Mouse (Mus musculus) intestine, embryonic 14.5 days (tissue): ENCODE data around the gene Atp9a. TPM values are rescaled to one million over a fixed set of nuclear protein-coding genes. Genes with fewer than 3 reads are reported as not detected.

Experiments
- ATAC-seq: fragments of 200-750 bp; cut with Nextera tagmentation; replicated peaks from 2 replicates; pipeline ENCODE4 v1.8.0; 2017; ENCODE audit warnings: low read depth, moderate number of reproducible peaks, moderate TSS enrichment, moderate library complexity; ENCODE audit not compliant: low FRiP score, low TSS enrichment
- DNase-seq: peaks from one replicate; pipeline ENCODE4 v3.0.0-alpha.2; 2018; ENCODE audit warnings: low spot score
- H3K27ac ChIP-seq: fragments of 300-500 bp; sonication (generic); 2 replicates; pipeline ENCODE4 v1.5.1; 2014; ENCODE audit warnings: low read depth, mild to moderate bottlenecking, control low read depth
- H3K27me3 ChIP-seq: fragments of 300-500 bp; sonication (generic); replicated peaks from 2 replicates; pipeline ENCODE4 v1.6.1; 2014; ENCODE audit warnings: low read length, control low read depth; ENCODE audit not compliant: control insufficient read depth, insufficient read depth
- H3K36me3 ChIP-seq: fragments of 300-500 bp; sonication (generic); 2 replicates; pipeline ENCODE4 v1.6.1; 2014; ENCODE audit warnings: low read length, control low read depth; ENCODE audit not compliant: control insufficient read depth, insufficient read depth
- H3K4me1 ChIP-seq: fragments of 300-500 bp; sonication (generic); replicated peaks from 2 replicates; pipeline ENCODE4 v1.6.1; 2014; ENCODE audit warnings: low read length, control low read depth, mixed read lengths; ENCODE audit not compliant: control insufficient read depth, insufficient read depth
- H3K4me2 ChIP-seq: fragments of 300-500 bp; sonication (generic); 2 replicates; pipeline ENCODE4 v1.6.1; 2014; ENCODE audit warnings: low read length
- H3K4me3 ChIP-seq: fragments of 300-500 bp; sonication (generic); 2 replicates; pipeline ENCODE4 v1.5.1; 2014; ENCODE audit warnings: low read depth, low read length, control low read depth, mixed read lengths
- H3K9ac ChIP-seq: fragments of 300-500 bp; sonication (generic); 2 replicates; pipeline ENCODE4 v1.6.1; 2014; ENCODE audit warnings: mild to moderate bottlenecking, low read length
- H3K9me3 ChIP-seq: fragments of 300-500 bp; sonication (generic); 2 replicates; pipeline ENCODE4 v1.6.1; 2016; ENCODE audit warnings: low read length, control low read depth; ENCODE audit not compliant: control insufficient read depth
- WGBS: fragments of 180-500 bp; shearing (Covaris S2); extraction: QIAGEN DNeasy Blood & Tissue Kit; methylation state at CpG from one replicate; pipeline ENCODE4 v1.1.7; 2014; 5-methylcytosine and 5-hydroxymethylcytosine counted together
- polyA plus RNA-seq: library from polyadenylated mRNA; unstranded; fragments of >200 nt; fragmentation: Nextera tagmentation; extraction: Ambion mirVana; gene quantifications from 2 replicates; pipeline ENCODE4 v1.2.1, GENCODE M21; 2014

Atp9a gene
- polyA plus RNA-seq, 1 experiment from 2014 or later, result 15.6 TPM

DNA sequence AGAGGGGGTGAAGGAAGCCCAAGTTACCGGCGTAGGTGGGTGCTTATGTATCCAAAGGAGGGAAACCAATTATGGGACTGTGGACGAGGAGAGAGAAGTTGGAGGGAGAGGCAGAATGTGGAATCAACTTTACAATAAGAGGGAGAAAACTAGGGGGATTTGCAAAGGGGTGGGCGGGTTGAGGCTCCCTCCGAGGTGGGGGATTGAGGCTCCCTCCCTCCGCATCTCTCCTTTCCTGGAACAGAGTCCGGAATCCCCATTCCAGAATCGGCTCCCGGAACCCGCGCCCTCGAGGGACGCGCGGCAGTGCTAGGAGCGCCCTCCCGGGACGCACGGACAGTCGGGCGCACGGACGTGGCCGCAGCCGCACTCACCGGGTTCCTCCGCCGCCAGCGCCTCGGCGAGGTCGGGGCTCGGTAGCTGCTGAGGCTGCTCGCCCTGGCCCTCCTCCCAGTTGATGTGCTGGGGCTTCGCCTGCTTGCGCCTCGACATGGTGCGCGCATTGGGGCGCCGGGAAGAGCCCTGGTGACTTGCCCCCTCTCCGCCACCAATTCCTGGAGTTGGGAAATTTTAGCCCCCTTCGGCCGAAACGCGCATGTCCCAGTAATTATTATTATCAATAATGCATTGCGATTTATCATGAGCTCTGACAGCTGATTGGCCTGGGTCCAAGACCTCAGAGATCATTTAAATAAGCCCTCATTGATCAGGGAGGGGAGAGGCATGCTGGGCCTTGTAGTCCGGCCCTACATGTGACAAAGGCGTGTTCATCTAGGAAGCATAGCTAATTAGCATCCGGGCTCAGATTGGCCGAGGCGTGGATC is 24.5 kb upstream of the Atp9a start:
- peak; percentile 78 for DNase-seq
- Histone ChIP-seq H3K27ac (peak overlapping the region; percentile 77), H3K36me3 (no peaks in the 10 kb centered on the region), H3K4me3 (peak overlapping the region; percentile 66), H3K4me1 (peaks cover 17% of the 10 kb centered on the region), H3K9me3 (no peaks in the 10 kb centered on the region), H3K4me2 (peak overlapping the region; percentile 90), H3K9ac (peak overlapping the region; percentile 65), H3K27me3 (peaks cover 9% of the 10 kb centered on the region; the same call in 1 of the 2 replicates)
- ATAC-seq, result peak; percentile 84
- under 1% methylated on average over 50 of the region's 52 CpGs for WGBS

DNA sequence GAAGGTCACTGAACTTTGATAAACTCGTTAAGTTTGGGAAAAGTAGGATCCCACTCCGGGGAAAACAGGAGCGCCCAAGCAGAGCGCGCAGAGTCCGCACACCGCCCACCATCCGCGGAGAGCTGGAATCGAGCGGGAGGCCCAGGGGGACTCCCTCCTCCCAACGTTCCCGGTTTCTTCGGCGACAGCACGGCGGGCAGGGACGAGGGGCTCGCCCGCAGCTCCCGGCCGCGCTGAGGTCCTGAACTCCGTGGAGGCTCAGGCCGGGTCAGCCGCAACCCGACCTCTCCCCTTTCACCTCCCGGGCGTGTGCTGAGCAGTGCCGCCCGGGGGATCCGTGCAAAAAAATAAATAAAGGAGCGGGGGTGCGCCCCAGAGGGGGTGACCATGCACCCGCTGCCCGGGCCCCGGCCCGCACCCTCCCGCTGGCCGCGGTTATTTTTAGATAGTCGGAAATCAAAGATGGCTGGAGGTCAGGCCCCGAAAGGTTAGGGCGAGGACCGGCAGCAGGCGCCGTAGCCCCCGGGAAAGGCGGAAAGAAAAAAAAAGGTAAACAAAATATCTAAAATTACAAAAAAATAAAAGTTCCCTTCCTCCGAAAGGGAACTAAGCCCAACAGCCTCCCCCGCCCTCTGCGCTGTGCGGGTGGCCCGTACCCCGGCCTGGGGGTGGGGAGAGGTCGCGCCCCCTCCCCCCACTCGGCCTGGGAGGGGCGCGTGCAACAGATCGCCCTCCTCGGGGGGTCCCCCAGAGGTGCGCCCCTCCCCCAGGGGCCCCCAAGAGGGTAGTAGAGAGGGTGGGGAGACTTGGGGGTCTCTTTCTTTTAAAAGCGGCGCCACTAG is 23.7 kb upstream of the Atp9a start:
- Histone ChIP-seq H3K9ac (peak overlapping the region; percentile 65), H3K4me1 (peaks cover 22% of the 10 kb centered on the region), H3K27ac (peak overlapping the region; percentile 77), H3K4me2 (peak overlapping the region; percentile 90), H3K4me3 (peak overlapping the region; percentile 66), H3K27me3 (peaks cover 9% of the 10 kb centered on the region; the same call in 1 of the 2 replicates), H3K36me3 (no peaks in the 10 kb centered on the region), H3K9me3 (no peaks in the 10 kb centered on the region)
- under 1% methylated on average over 62 of the region's 65 CpGs for WGBS
- DNase-seq (peak; percentile 75), ATAC-seq (peak; percentile 24; the same call in 1 of the 2 replicates)

DNA sequence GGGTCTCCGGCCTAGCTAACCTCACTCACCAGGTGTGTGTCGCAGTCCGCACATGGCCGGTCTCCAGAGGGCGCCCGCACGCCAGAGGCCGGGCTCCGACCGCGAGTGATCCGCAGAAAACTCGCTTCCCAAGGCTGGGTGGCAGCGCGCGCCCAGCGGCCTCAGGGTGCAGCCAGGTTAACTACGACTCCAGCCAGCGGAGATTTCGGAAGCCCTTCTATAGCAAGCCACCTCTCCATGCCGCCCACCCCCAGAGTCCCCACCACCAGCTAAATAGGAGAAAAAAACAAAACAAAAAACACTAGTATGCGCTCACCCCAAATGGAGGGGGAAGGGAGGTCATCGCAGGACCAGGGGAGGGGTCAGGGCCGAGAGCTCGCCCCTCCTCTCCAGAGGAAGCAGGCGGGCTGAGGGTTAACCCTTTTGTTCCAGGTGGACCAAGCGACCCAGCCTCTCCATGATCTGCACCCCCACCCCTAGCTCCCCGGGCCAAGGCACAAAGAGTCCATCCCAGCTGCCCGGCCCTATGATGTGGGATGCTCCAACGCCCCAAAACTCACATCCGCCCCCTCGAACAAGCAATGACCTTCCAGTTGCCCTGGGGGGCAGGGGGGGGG is 23.0 kb upstream of the Atp9a start:
- H3K9ac ChIP-seq, result peak overlapping the region; percentile 65
- peak; percentile 53 for ATAC-seq
- peaks cover 9% of the 10 kb centered on the region; the same call in 1 of the 2 replicates for H3K27me3 ChIP-seq
- peak; percentile 76 for DNase-seq
- no peaks in the 10 kb centered on the region for H3K36me3 ChIP-seq
- no peaks in the 10 kb centered on the region for H3K9me3 ChIP-seq
- peak overlapping the region; percentile 90 for H3K4me2 ChIP-seq
- peaks cover 22% of the 10 kb centered on the region for H3K4me1 ChIP-seq
- H3K27ac ChIP-seq, result peak overlapping the region; percentile 77
- peak overlapping the region; percentile 66 for H3K4me3 ChIP-seq
- WGBS, result under 1% methylated on average over 31 of the region's 32 CpGs

DNA sequence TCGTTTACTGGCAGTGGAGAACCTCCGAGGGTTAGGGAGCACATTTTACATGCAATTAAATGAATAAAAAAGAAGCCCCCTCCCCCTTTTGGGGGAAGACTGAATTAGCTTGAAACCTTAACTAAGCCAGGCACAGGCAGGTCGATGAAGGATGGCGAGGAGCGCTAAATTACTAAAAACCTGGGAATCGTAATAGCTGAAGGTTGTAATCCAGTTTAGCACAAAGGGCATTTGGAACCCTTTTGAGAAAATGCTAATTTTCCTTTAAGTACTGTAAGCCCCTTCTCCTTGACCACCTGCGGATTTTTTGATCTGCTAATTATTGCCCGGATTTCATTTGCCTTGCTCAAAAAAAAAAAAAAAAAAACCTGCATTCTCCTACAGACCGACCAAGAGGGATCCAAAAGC is 22.3 kb upstream of the Atp9a start:
- Histone ChIP-seq H3K4me2 (peak overlapping the region; percentile 90), H3K27ac (no peak overlapping the region), H3K9me3 (no peaks in the 10 kb centered on the region), H3K27me3 (peaks cover 9% of the 10 kb centered on the region; the same call in 1 of the 2 replicates), H3K4me1 (peaks cover 22% of the 10 kb centered on the region), H3K4me3 (peak overlapping the region; percentile 66), H3K9ac (no peak overlapping the region), H3K36me3 (no peaks in the 10 kb centered on the region)
- no peak for ATAC-seq
- no peak for DNase-seq
- 25% methylated on average over 9 of the region's 9 CpGs for WGBS

DNA sequence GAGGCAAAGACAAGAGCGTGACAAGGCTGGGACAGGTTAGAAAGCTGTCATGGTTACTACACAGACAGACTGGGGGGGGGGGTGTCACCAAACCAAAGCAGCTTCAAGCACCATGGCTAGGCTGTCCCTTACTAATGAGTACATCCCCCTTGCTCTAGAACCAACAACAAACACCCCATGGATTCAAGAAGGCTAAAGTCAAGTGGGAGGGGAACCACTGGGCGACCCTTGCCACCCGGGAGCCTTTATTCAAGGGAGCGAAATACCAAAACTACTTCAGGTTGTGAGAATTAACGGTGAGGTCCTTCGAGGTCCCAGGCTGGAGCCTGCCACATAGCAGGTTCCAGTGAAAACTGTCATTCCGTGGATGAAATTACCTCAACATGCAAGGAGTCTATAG is 21.6 kb upstream of the Atp9a start:
- Histone ChIP-seq H3K9ac (no peak overlapping the region), H3K4me1 (peaks cover 22% of the 10 kb centered on the region), H3K4me3 (0 out of 2 replicates have a peak overlapping the region, but pooled peaks have one; percentile 66), H3K27ac (no peak overlapping the region), H3K27me3 (peaks cover 9% of the 10 kb centered on the region; the same call in 1 of the 2 replicates), H3K4me2 (peak overlapping the region; percentile 90), H3K9me3 (no peaks in the 10 kb centered on the region), H3K36me3 (no peaks in the 10 kb centered on the region)
- ATAC-seq (no peak), DNase-seq (no peak)
- 21% methylated on average over 7 of the region's 7 CpGs for WGBS

DNA sequence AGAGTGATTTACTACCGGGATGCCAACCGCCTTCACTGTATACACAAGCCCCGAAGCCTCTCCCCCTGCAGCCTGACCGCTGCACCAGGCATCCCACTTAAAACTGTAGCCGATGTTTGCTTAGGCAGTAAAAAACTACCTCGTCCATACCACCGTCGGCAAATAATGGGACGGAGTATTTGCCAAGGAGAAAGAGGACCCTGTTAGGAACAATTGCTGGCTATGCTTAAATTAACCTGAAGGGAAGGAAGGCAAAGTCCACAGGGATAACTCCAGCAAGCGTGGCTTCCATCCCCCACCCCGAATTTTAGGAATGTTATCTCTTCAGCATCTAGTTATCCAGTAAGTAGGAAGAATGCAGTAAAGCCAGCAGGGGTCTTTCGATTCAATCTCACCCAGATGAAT is 20.2 kb upstream of the Atp9a start:
- Histone ChIP-seq H3K4me3 (no peak overlapping the region), H3K9ac (no peak overlapping the region), H3K4me1 (peaks cover 22% of the 10 kb centered on the region), H3K4me2 (peak overlapping the region; percentile 33), H3K27ac (no peak overlapping the region), H3K36me3 (no peaks in the 10 kb centered on the region), H3K9me3 (no peaks in the 10 kb centered on the region), H3K27me3 (peaks cover 5% of the 10 kb centered on the region; the same call in 1 of the 2 replicates)
- DNase-seq, result no peak
- ATAC-seq, result no peak
- WGBS, result 3% methylated on average over 12 of the region's 12 CpGs

DNA sequence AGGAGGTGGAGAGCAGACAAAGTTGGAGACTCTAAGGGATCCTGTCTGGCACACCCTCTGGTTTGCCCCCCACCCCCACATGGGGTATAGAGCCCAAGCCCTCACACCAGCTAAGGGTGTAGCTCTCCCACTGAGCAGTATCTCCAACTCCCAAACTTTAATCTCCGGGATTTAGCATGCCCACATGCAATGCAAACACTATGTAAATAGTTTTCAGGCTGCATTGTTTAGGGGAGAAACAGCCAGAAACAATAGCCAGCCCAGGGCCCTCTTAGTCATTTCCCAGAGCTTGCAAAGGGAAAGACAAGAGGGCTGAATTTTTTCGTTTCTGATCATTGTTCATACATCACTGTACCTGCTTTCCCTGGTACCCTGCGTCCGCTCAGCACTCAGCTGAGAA is 19.7 kb upstream of the Atp9a start:
- DNase-seq, result no peak
- Histone ChIP-seq H3K4me3 (no peak overlapping the region), H3K27ac (no peak overlapping the region), H3K27me3 (peaks cover 5% of the 10 kb centered on the region; the same call in 1 of the 2 replicates), H3K9me3 (no peaks in the 10 kb centered on the region), H3K36me3 (no peaks in the 10 kb centered on the region), H3K4me1 (peaks cover 22% of the 10 kb centered on the region), H3K4me2 (peak overlapping the region; percentile 33), H3K9ac (no peak overlapping the region)
- no peak for ATAC-seq
- WGBS, result 19% methylated on average over 4 of the region's 4 CpGs

DNA sequence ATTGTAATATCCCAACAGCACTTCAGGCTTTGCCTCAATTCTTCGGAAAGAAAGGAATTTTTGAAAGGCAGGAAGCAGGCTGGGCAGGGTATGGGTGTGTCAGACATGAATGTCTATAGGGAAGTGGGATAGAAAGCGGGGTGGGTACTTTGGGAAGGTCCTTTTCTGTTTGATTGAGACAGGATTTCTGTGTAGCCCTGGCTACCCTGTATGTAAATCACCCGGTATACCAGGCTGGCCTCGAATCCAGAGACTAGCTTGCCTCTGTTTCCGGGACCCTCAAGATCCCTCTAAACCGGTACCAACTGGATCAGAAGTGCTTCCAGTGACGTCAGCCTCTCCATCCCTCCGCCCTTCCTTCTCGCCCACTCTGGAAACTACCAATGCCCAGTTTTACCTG is 18.9 kb upstream of the Atp9a start:
- WGBS, result 78% methylated on average over 9 of the region's 9 CpGs

More for the DNA sequence above, 18.9 kb upstream of the Atp9a start:
- H3K27me3 ChIP-seq, result peaks cover 5% of the 10 kb centered on the region; the same call in 1 of the 2 replicates
- no peak overlapping the region for H3K27ac ChIP-seq
- H3K36me3 ChIP-seq, result peaks cover 5% of the 10 kb centered on the region; the same call in 1 of the 2 replicates
- H3K4me2 ChIP-seq, result no peak overlapping the region
- ATAC-seq, result no peak
- DNase-seq, result no peak
- H3K9me3 ChIP-seq, result no peaks in the 10 kb centered on the region
- no peak overlapping the region for H3K9ac ChIP-seq
- H3K4me1 ChIP-seq, result peaks cover 22% of the 10 kb centered on the region
- no peak overlapping the region for H3K4me3 ChIP-seq
